24 mouse cellular contexts compared by ENCODE assay signal in the genomic region with DNA sequence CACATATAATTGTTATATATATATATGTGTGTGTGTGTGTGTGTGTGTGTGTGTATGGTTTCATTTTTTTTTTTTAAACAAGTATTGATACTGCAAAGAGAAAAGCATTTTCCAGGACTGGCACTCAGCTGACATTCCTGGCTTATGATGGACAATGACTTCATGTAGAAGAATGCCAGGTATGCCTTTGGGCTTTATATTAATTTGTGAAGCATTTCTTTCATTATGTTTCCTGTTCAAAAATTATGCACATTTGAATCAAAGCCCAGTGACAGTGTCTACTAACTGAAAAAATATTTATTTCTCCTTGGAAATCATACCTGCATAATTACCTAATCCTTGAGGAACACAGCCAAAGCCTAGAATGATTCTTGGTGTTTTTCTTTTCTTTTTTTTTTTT.
"Had no signal": no experiment of that assay in that cellular context is flagged by ENCODE, and none has a peak within 500 bp of the region (broad histone marks: within the 10 kb centered on the region; RNA-seq: fewer than 3 reads in every experiment).

No protein-coding gene starts in this region.

- H3K27ac ChIP-seq: heart, embryonic 10.5 days; hindbrain, embryonic 10.5 days; hindbrain, embryonic 12.5 days; hindbrain, embryonic 14.5 days; intestine, embryonic 15.5 days; left cerebral cortex, adult 2 months; limb, embryonic 10.5 days; limb, embryonic 12.5 days; liver, embryonic 13.5 days; liver, embryonic 15.5 days had no signal

- H3K27me3 ChIP-seq: heart, embryonic 12.5 days; hindbrain, embryonic 12.5 days; intestine, embryonic 15.5 days; limb, embryonic 12.5 days; liver, embryonic 13.5 days; liver, embryonic 15.5 days had no signal

- H3K4me3 ChIP-seq: heart, embryonic 10.5 days; heart, embryonic 12.5 days; hindbrain, embryonic 10.5 days; hindbrain, embryonic 12.5 days; intestine, embryonic 15.5 days; left cerebral cortex, adult 2 months; limb, embryonic 10.5 days; limb, embryonic 12.5 days; liver, embryonic 13.5 days; liver, embryonic 15.5 days had no signal

- H3K4me2 ChIP-seq: heart, embryonic 12.5 days; hindbrain, embryonic 12.5 days; hindbrain, embryonic 14.5 days; intestine, embryonic 15.5 days; limb, embryonic 12.5 days; liver, embryonic 11.5 days; liver, embryonic 13.5 days; liver, embryonic 15.5 days had no signal

- H3K36me3 ChIP-seq: heart, embryonic 10.5 days; heart, embryonic 12.5 days; hindbrain, embryonic 10.5 days; hindbrain, embryonic 12.5 days; intestine, embryonic 15.5 days; limb, embryonic 10.5 days; limb, embryonic 12.5 days; liver, embryonic 13.5 days; liver, embryonic 15.5 days had no signal

- H3K9ac ChIP-seq: heart, embryonic 12.5 days; hindbrain, embryonic 12.5 days; hindbrain, embryonic 14.5 days; intestine, embryonic 15.5 days; limb, embryonic 12.5 days; liver, embryonic 13.5 days; liver, embryonic 15.5 days had no signal

- H3K9me3 ChIP-seq: heart, embryonic 10.5 days; heart, embryonic 12.5 days; hindbrain, embryonic 10.5 days; hindbrain, embryonic 12.5 days; intestine, embryonic 15.5 days; limb, embryonic 10.5 days; limb, embryonic 12.5 days; liver, embryonic 13.5 days; liver, embryonic 15.5 days had no signal

- H3K4me1 ChIP-seq: heart, embryonic 10.5 days; heart, embryonic 12.5 days; hindbrain, embryonic 10.5 days; hindbrain, embryonic 12.5 days; intestine, embryonic 15.5 days; limb, embryonic 12.5 days; liver, embryonic 13.5 days; liver, embryonic 15.5 days had no signal

- ATAC-seq: hindbrain, embryonic 16.5 days; inflammation-experienced regulatory T-cells, adult 6 months; intestine, embryonic 15.5 days; intestine, postnatal 0 days had no signal

- DNase-seq: gastrocnemius, postnatal 25 days; heart, adult 18-20 months; heart, postnatal 10 days; heart, postnatal 4 days; kidney, adult 18-20 months; kidney, adult 8-10 months; kidney, postnatal 10 days; kidney, postnatal 25 days; liver; liver, embryonic 13.5 days had no signal
